Mouse (Mus musculus) natural killer cell, adult 2 months (primary cell): Measurements from ENCODE around the gene Ccdc181.
"Not testable (repeated sequence)": the region's sequence is repeated elsewhere in the genome, so short reads cannot be mapped to it uniquely, and the experiment has no call there.

Source experiments
- DNase-seq, 2 experiments: peaks; one replicate each; pipeline ENCODE4 v3.0.0; 2022; ENCODE audit warnings: low spot score in 2 of 2

The Ccdc181 gene

DNA sequence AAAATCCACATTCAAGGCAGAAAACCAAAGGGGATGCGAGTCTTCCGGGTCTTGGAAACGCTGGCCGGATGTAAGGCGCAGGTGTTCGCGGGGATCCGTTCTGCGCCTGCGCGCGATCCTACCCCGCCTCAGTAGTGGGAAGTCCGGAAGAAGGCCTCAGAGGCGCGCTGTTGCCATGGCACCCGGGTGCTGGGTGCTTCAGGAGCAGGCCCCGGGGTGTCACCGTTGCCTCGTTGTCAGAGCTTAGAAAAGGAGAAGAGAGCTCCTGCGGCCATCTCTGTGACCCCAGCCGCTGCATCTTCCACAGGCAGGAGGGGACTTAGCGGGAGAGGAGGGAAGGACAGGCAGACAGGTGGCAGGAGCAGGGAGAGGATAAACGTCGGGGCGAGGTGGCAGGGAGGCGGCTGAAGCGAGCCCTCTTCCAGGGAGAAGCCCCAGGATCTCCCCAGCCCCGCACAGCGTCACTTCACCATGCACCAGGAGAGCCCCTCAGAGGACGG, at the start of gene Ccdc181:
TSS of gene Ccdc181 (plus strand) at position 131 of the 500 bp plus-strand sequence.
- DNase-seq = peak; percentile 88 to 93

DNA sequence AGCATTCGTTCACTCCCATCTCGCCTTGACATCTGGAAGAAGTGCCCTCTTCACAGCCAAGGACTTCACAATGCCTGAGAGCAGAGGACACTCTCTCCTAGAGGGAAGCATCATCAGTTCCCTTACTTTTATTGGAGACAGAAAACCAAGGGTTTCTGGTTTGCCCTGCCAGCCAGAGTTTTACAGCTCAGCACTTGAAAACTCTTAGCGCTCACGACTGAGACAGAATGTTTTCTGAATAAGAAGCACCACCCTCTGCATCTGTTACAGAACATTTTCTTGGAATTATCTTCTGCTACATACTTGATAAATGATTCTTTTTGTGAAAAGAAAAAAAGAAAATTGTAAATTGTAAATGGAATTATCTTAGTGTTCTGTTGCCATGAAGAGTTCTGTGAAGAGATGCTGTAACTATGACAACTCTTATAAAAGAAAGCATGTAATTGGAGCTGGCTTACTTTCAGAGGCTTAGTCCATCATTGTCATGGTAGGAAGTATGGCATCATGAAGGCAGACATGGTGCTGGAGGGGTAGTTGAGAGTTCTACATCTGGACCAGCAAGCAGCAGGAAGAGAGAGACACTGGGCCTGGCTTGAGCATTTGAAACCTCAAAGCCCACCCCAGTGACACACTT, 43.3 kb upstream of the Ccdc181 start:
- DNase-seq = not testable (repeated sequence)

- no peak for DNase-seq
Observed at GRCm38 (mm10) chr1:164233447-164233846, 41.9 kb upstream of the Ccdc181 start.

GRCm38 (mm10) chr1:164235078-164235477, 40.3 kb upstream of the Ccdc181 start:
- DNase-seq = no peak

DNA sequence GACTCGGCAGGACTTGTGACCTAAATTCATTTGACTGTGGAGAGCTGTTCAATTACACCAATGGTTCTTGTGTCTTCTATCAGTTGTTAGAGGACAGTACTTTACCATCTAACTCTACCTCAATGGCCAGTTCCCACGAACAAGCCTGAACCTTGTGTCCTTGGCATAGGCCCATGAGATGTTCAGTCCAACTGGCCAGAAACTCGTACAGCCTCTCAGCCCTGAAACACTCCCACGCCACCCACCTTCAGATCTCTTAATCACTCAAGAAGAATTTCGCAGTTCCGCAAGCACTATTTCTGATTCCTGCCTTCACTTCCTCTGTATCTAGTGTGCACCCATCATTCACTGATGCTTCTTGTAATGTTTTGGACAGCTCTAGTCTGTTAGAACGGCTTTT, 39.3 kb upstream of the Ccdc181 start:
- DNase-seq = no peak

- DNase-seq = no peak
Observed at GRCm38 (mm10) chr1:164241494-164241893, 33.9 kb upstream of the Ccdc181 start.

- DNase-seq = no peak
Observed at GRCm38 (mm10) chr1:164242809-164243208, 32.6 kb upstream of the Ccdc181 start.

DNA sequence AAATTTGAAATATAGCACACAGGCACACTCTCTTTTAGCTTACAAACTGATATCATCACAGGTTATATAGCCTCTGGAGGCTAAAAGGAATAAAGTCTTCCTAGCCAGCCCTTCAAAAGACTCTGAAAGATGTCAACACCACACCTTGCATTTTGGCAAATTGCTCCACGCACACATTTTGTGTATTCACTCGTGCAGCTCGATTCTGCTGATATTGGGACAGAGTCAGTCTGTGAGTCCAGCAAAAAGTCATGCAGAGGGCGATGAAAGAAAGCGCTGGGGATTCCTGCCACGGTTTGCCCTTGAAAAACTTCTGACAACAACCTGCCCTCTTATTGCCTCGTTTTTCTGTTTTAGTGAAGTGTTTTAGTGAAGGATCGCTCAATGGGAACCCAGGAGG, 27.9 kb upstream of the Ccdc181 start:
- DNase-seq = no peak

GRCm38 (mm10) chr1:164247971-164248370, 27.4 kb upstream of the Ccdc181 start:
- DNase-seq = peak in 1 of 2 experiments; percentile 2

GRCm38 (mm10) chr1:164248465-164249331, 26.7 kb upstream of the Ccdc181 start, which contains the start of gene Slc19a2:
Slc19a2 (plus strand) TSS chr1:164249046.
- DNase-seq = peak; percentile 95 to 96

GRCm38 (mm10) chr1:164249332-164249711, 26.1 kb upstream of the Ccdc181 start:
- no peak for DNase-seq

DNA sequence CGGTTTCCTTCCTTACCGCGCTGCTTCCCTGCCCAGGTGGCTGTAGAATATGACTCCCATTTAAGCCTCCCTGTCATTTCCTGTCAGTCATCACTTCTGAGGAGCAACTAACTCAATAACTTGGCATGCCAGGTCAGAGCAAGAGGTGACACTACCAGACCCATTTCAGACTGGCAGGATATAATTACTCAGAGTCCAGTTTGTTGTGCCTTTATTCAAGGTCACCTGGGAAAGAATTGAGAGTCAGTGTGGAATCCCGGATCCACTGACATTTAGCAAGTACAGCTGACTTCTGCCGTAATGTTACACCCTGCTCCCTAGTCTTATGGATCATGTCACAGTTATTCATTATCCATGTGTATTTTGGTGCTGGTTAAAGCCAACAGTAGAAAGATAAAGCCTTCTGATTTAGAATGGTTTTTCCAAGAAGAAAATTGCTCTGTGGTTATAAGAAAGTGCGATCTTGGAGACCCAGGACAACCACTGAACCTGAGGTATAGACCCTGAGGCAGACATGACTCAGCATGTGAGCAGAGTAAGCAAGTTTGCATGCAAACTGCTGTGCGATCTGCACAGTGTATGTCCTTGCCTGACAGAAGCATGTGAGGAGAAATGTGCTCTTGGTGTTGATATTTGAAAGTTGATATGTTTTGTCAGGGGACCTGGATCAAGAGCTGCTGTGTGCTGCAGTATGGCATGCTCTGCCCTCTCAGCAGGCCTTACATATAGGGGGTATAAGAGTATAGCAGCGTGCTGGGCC, 24.8 kb upstream of the Ccdc181 start:
- no peak for DNase-seq

DNA sequence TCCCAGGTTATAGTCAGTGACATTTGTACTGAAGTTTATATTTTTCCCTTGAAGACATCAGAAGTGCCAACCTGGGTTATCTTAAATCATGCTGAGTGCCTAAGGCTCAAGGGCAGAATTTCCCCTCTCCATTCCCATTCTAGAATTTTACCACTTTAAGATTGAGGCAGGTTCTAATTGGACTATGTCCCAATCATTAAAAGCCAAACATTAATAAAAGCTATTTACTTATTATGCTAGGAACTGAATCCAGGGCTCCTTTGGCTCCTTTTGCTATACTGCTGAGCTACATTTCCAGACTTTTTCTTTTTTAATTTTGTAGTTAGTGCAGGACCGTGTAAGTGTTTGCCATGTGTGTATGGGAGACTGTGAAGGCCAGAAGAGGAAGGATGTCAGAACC, 23.9 kb upstream of the Ccdc181 start:
- no peak for DNase-seq

- DNase-seq = no peak
Observed at GRCm38 (mm10) chr1:164252551-164252950, 22.8 kb upstream of the Ccdc181 start.

GRCm38 (mm10) chr1:164254836-164255235, 20.5 kb upstream of the Ccdc181 start:
- DNase-seq = no peak

DNA sequence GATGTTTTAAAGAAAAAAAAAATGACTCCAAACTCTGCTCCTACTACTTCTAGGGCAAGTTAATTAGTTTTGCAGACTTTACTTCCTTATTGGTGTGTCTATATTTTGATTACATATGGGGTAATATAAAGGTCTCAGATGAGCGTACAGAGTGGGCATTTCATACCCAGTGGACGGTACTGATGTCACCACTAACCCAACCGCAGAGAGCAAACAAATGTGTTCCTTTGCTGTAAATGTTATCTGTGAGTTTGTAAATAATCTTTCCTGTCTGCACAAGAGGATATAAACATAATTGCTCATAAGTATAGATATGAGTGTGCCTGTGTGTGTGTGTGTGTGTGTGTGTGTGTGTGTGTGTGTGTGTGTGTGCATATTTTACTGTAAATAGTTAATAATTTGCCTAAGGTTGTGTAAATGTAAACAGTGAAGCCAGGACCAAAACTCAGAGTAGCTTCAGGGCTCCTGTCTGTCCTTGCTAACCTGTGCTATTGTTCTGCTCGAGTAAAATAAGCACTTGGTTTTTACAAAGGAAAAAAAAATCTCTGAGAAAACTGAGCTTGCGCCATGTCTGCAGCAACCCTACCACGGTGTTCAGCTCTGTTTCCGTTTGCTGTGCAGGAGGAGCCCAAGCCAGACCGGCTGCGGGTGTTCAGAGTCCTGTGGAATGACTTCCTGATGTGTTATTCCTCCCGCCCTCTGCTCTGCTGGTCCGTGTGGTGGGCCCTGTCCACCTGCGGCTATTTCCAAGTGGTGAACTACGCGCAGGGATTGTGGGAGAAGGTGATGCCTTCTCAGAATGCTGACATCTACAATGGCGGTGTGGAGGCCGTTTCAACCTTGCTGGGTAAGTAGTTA, 15.0 kb upstream of the Ccdc181 start:
- DNase-seq = no peak

GRCm38 (mm10) chr1:164261553-164261952, 13.8 kb upstream of the Ccdc181 start:
- DNase-seq = no peak

DNA sequence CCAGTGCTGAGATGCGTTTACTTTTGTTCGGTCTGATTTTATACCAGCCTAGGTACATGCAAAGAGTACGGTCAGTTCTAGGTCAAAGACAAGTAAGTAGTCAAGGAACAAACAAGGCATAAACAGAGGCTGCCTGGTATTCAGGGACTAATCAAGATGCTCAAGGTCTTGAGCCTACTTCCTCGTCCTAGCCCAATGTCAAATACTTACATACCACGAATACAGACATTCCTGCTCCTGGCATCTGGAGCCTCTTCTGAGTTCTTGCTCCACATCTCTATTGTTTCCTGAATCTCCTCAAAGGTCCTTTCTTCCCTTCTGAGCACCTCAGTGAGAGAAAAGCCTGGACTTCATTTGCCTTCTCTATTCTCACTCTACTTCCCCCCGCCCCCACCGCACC, 4.4 kb upstream of the Ccdc181 start:
- DNase-seq = no peak

- DNase-seq = no peak
Observed at GRCm38 (mm10) chr1:164273659-164274058, 1.7 kb upstream of the Ccdc181 start.

- no peak for DNase-seq
Observed at GRCm38 (mm10) chr1:164276552-164276951, 1.2 kb downstream of the Ccdc181 start.

GRCm38 (mm10) chr1:164279332-164279731, 3.9 kb downstream of the Ccdc181 start:
- no peak for DNase-seq
